Mouse (Mus musculus) embryo, embryonic 11 days (tissue): ENCODE results near the gene Pkd1.
A peak's percentile ranks its signal among the peaks of the same experiment; 100 is the strongest.

Source experiments
- DNase-seq: peaks from one replicate; pipeline ENCODE4 v3.0.0-alpha.2; 2015

The Pkd1 gene

GRCm38 (mm10) chr17:24567034-24567779 lies 17.6 kb downstream of the Pkd1 start:
- DNase-seq = no peak

- no peak for DNase-seq
Observed at GRCm38 (mm10) chr17:24569837-24570236, 20.2 kb downstream of the Pkd1 start.

GRCm38 (mm10) chr17:24572651-24573245 lies 23.1 kb downstream of the Pkd1 start:
- no peak for DNase-seq

- DNase-seq = no peak
Observed at GRCm38 (mm10) chr17:24573811-24574210, 24.2 kb downstream of the Pkd1 start.

- no peak for DNase-seq
Observed at GRCm38 (mm10) chr17:24579532-24579931, 29.9 kb downstream of the Pkd1 start.

- DNase-seq = no peak
Observed at GRCm38 (mm10) chr17:24580287-24580686, 30.7 kb downstream of the Pkd1 start.

- DNase-seq = no peak
Observed at GRCm38 (mm10) chr17:24583599-24584460, 34.2 kb downstream of the Pkd1 start.

GRCm38 (mm10) chr17:24584520-24584919 lies 34.9 kb downstream of the Pkd1 start:
- no peak for DNase-seq

- no peak for DNase-seq
Observed at GRCm38 (mm10) chr17:24586532-24586931, 36.9 kb downstream of the Pkd1 start.

- DNase-seq = no peak
Observed at GRCm38 (mm10) chr17:24590943-24591342, 41.3 kb downstream of the Pkd1 start.

- no peak for DNase-seq
Observed at GRCm38 (mm10) chr17:24591695-24592094, 42.1 kb downstream of the Pkd1 start.

- no peak for DNase-seq
Observed at GRCm38 (mm10) chr17:24593248-24593647, 43.6 kb downstream of the Pkd1 start.

GRCm38 (mm10) chr17:24593992-24594890 lies 44.6 kb downstream of the Pkd1 start:
- no peak for DNase-seq

GRCm38 (mm10) chr17:24595126-24596072 lies 45.8 kb downstream of the Pkd1 start:
- peak; percentile 14 for DNase-seq

- DNase-seq = no peak
Observed at GRCm38 (mm10) chr17:24596073-24596466, 46.4 kb downstream of the Pkd1 start.

- no peak for DNase-seq
Observed at GRCm38 (mm10) chr17:24596471-24597183, 47.0 kb downstream of the Pkd1 start.

GRCm38 (mm10) chr17:24597989-24598388 lies 48.4 kb downstream of the Pkd1 start:
- no peak for DNase-seq

- no peak for DNase-seq
Observed at GRCm38 (mm10) chr17:24600502-24600901, 50.9 kb downstream of the Pkd1 start.

- no peak for DNase-seq
Observed at GRCm38 (mm10) chr17:24603961-24604360, 54.3 kb downstream of the Pkd1 start.

GRCm38 (mm10) chr17:24604557-24604956 lies 54.9 kb downstream of the Pkd1 start:
- no peak for DNase-seq

- DNase-seq = no peak
Observed at GRCm38 (mm10) chr17:24608370-24608769, 58.7 kb downstream of the Pkd1 start.
